Mouse (Mus musculus) left cerebral cortex, adult 9 months (tissue): ENCODE results near the gene Rxfp4.

ENCODE experiments used
- DNase-seq, 2 experiments: peaks; one replicate each; pipeline ENCODE4 v3.0.0; 2022; ENCODE audit warnings: low spot score in 2 of 2

Gene Rxfp4

DNA sequence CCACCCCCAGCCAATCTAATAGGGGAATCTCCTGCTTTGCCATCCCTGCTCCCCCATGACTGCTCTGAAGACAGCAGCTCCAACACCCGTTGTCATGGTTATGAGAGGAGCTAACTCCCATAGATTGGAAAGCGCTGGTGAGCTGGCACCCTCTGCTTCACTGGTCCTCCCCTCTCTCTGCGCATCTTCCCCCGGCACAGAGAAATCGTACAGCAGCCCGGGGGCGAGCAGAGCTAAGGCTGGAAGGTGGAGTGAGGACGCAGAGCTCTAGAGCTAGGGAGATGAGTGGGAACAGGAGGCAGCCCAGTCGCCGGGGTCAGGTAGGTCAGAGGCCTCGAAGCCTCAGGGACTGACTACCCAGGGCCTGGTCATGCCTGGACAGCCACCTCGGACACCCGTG is 23.7 kb downstream of the Rxfp4 start:
- DNase-seq, result peak; percentile 88 to 89

GRCm38 (mm10) chr3:88628766-88629165 is 24.2 kb downstream of the Rxfp4 start:
- DNase-seq, result no peak

DNA sequence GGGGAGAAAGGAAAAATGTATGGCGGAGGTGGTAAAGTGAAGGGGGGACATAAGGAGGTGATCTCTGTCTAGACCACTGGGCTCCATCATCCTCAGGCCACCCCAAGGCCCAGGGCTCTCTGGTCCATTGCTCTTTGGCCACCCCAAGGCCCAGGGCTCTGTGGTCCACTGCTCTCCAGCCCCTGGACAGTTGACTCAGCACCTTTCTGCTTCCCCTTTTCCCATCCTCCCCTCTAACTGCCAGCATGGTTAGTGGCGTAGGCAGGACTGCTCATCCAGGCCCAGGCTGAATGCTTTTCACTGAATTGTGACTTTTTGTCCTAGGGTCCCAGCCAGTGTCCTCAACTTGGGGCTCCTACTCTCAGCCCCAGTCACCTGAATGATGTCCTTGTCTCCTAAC is 25.4 kb downstream of the Rxfp4 start:
- DNase-seq, result no peak

DNA sequence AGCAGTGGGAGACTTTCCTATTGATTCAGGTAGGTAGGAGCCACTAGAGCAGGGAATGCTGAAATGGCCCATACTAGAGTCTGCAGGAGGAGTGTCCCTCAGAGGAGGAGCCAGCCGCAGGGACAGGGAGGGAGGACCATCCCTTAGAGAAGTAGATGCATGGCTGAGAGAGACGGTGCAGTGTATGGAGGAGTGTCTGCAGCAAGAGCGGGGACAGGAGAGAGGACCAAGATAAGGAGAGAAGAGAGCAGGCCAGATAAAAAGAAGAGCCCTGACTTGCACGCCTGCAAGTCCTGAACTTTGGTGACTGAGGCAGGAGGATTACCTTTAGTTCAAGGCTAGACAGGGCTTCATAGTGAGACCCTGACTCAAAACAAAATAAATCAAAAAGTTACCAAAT is 25.8 kb downstream of the Rxfp4 start:
- DNase-seq, result no peak

DNA sequence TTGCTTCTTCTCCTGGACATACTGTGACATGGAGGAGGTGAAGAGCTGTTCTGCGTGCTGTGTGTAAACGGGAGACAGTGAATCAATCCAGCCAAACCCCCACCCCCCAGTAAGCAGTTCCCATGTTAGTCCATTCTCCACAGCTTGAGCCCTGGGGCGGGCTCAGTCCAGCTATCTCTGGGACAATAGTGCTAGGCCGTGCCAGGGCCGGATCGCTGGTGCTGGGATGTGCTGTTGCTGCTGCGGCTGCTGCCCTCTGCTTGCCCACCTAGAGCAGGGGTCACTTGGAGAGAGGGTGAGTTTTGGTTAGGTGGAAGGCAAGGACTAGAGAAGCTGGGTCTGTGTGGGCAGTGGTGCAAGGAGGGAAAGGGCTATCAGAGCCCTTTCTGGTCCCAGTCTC is 26.6 kb downstream of the Rxfp4 start:
- peak in 1 of 2 experiments; percentile 51 for DNase-seq

DNA sequence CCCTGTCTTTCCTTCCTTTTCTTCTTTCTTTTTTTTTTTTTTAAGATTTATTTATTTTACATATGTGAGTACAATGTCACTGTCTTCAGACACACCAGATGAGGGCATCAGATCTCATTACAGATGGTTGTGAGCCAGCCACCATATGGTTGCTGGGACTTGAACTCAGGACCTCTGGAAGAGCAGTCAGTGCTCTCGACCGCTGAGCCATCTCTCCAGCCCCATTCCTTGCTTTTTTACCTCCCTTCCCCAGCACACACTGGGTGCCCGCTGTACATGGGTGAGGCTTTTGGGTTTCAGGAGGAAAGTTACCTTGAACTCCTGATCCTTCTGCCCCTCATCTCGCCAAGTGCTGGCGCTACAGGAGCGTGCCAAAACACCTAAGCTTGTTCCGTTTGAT is 27.4 kb downstream of the Rxfp4 start:
- DNase-seq, result no peak

DNA sequence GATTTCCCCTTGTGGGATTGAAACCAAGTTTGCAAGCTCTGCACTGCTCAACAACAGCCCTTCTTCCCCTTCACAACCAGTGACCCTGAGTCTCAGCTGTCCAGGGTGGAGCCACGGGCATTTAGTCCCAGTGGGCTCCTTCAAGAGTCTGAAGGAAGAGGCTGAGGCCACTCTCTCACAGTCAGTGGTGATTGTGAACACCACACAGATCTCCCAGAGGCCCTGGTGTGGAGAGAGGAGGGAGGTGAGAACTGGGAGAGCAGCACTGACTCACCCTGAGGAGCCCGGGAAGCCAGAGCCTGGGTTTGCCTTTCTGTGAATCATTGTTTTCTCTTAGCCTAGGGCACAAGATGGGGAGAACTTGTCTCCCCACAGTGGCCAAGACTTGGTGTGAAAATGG is 28.0 kb downstream of the Rxfp4 start:
- DNase-seq, result no peak

- DNase-seq, result no peak
Observed at GRCm38 (mm10) chr3:88624324-88624723, 28.6 kb downstream of the Rxfp4 start.

GRCm38 (mm10) chr3:88623346-88624135 is 29.4 kb downstream of the Rxfp4 start:
- DNase-seq, result peak in 1 of 2 experiments; percentile 59

DNA sequence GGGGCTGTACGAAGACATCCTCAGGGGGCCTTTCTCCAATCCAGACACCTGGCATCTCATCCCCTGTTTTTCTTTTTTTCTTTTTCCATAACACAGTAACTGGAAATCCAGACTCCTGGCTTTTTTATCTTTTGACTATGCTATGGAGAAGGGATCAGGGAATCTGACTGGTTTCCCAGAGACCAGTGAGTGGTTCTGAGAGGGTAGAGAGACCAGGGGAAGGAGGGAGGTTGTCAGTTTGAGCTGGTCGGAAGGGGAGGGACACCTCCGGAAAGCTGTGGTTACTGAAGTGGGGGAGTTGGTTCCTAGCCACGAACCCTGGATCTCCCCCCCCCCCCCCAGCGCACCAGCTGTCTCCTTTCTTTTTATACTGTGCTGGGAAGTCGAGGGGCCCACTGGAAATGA is 30.0 kb downstream of the Rxfp4 start:
- no peak for DNase-seq

DNA sequence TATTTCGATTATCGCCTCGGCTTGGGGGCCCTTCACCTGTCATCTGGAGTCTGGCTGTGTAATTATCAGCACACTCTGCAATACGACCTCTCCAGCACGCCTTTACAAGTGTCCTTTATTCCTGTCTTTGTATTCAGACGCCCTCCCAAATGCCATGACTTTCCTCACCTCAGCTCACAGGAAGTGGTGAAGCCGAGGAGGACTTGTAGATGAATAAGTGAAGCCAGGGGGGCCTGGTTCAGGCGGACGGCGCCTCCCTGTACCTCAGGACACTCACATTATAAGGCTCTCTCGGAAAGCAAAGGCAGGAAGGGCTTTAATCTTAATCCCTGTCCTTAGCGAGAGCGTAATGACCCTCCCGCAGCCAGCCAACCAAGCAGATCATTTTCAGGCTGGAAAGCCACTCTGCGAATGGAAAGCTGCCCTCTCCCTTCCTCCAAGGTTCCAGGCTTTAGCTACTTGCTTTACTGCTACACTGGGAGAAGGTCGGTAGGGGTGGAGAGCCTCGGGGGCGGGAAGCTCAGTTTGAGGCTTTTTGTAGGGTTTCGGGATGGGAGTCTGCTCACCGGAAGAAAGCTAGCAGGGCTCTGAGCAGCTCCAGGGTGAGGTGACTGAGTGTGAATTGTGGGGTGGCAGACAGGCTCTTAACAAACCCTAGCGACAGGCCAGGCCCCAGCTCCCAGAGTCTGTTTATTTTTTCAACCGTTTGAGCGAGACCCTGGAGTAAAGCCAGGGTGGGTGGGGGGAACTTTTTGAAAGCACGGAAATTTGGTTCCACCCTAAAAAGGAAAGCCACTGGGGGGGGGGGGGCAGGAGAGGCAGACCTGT is 30.6 kb downstream of the Rxfp4 start:
- DNase-seq, result no peak

- DNase-seq, result no peak
Observed at GRCm38 (mm10) chr3:88621537-88622112, 31.3 kb downstream of the Rxfp4 start.

DNA sequence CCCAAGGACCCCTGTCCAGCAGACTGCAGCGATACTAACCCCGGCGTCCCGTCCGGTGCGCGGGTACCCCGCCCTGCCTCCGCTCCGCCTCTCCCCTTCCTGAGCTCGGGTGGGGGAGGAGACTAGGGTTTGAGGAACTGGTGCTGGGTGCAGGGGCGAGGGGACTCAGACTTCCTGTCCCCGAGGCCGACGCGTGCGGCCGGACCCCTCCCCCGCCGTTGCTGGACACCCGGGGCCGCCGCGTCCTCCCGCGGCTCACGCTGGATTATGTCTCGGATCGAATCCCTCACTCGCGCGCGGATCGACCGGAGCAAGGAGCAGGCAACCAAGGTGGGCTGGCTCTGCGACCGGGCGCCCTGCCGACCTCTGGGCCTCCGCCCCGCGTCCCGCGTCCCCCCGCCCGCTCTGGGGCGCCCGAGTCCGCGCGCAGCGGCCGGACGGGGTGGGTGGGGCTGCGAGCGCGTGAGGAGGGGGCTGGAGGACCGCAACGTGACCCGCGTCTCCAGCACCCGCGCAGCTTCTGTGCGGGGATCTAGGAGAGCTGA is 31.9 kb downstream of the Rxfp4 start:
- peak in 1 of 2 experiments; percentile 55 for DNase-seq

DNA sequence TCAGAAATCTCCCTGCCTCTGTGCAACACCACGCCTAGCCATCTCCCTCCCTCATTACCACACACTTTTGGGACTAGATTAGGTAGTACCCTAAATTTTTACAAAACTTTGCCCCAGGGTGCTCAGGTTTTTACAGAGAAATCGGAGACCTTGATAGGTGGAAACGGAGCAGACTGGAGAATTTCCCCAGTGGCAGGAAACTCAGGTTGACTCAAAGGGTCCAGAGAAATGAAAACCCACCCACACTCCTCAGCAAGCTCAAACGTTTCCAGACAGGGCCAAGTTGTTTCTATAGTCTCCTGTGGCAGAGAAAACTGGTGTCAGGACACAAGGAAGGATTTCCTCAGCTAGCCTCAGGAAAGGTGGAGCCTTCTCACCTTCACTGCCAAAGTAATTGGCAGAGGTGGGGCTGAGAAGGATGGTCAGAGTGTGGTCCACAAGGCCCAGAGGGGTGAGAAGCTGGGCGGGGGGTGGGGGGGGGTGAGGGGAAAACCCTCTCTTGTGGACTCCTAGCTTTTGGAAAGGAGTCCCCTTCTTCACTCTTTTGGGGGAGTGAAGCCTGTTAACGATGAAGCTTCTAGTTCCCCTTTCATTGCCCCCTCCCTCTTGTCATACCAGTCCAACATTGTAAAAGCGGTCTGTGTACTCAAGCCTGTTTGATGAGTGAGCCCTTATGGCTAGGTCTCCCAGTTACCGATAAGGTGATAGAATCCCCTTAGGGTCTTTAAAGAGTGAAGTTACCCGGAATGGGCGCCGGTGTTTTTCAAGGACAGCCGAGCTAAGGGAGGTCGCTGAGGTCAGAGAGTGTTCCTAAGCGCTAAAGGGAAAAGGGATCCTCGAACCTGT is 32.6 kb downstream of the Rxfp4 start:
- DNase-seq, result no peak

DNA sequence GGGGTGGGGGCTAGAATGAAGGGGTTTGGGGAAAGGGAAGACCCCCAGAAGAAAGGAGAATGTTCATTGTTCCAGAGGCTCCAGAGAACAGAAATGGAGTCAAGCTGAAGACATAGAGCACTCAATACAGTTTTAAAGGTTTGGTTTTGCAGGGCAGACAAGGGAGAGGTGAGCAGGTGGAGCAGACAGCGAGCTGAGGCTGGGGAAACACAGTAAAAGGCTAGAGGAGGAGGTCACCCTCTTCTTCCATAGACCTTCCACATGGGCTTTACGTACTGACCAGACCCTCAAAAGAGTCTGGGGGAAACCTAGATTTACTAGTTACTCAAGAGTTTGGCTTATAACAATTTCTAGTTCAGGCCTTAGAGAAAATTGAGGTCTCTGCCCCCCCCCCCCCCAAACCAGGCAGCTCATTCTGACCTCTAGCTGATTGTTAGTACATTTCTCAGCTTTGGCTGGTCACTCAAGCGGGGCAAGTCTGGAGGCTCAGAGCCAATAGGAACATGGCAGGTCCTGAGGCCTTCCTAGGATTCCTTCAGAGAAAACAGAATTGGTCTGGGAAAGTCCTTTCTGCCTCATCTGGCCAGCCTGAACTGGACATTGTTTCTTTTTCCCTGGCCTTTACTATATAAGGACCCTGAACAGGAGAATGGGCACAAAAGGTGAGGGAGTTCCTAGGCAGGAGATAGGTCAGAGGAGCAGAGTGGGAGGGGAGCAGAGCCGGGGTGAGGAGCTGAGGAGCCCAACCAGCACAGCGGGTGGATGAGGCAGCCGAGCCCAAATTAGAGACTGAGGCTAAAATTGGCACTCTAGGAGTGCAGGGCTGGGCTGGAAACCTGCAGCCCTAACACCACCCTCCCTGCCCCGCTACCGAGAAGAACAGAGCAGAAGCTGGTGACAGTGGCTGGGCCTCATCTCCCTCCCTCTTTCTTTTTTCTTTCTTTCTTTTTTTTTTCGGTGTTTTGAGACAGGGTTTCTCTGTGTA is 33.5 kb downstream of the Rxfp4 start:
- no peak for DNase-seq

GRCm38 (mm10) chr3:88618074-88618871 is 34.7 kb downstream of the Rxfp4 start:
- no peak for DNase-seq

GRCm38 (mm10) chr3:88616951-88617500 is 35.9 kb downstream of the Rxfp4 start:
- DNase-seq, result no peak

DNA sequence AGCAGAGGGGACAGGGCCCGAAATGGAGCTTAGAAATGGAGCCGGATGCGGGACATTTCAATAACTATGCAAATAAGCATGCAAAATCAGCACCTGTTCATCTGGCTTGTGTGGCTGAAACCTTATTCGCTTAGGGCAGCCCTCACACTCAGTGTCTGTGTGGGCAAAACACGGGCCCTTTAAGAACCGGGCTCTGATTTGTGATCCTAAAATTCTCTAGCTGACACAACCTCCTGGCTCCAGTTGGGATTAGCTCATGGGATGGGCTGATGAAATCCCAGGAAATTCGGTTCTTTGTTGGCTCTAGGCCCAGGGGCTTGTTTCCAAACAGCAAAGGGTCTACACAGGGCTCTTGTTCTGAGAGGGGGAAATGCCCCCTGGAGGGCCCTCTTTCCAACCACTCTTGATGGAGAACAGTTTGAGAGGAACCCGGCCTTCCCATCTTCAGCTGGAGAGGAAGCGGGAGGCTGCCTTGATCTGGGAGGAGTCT is 37.0 kb downstream of the Rxfp4 start:
- DNase-seq, result no peak

DNA sequence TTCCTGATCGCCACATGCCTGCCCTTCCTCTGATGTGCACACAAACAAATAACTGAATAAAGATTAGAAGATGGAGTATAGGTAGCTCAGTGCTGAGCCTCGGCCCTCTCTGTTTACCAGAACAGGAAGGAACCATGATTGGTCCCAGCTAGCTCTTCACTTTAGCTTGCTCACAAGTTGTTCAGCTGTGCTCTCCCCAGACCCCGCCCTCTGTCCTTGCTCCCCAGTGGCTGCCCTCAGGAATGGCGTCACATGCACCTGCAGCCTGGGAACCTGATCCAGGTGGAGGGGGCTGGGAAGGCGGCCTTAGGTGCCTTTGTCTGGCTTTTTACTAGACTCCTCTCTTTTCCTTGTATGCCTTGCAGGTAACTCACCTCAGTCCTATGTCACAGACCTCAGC is 37.8 kb downstream of the Rxfp4 start:
- no peak for DNase-seq
